Mouse (Mus musculus) testis, adult 2 months (tissue): ENCODE data around the gene Nhlrc2.
A peak's percentile ranks its signal among the peaks of the same experiment; 100 is the strongest.

ENCODE experiments used
- CTCF ChIP-seq: fragments of 200-500 bp; IDR thresholded peaks from 2 replicates; pipeline ENCODE4 v1.5.1; 2012; ENCODE audit warnings: low read depth, mild to moderate bottlenecking, inconsistent platforms, low read length, moderate library complexity; ENCODE audit not compliant: control insufficient read depth, insufficient read depth, insufficient replicate concordance
- POLR2A ChIP-seq: fragments of 200-500 bp; IDR thresholded peaks from 2 replicates; pipeline ENCODE4 v1.6.1; 2012; ENCODE audit warnings: low read depth, mild to moderate bottlenecking, inconsistent platforms, low read length, moderate library complexity; ENCODE audit not compliant: control insufficient read depth

DNA sequence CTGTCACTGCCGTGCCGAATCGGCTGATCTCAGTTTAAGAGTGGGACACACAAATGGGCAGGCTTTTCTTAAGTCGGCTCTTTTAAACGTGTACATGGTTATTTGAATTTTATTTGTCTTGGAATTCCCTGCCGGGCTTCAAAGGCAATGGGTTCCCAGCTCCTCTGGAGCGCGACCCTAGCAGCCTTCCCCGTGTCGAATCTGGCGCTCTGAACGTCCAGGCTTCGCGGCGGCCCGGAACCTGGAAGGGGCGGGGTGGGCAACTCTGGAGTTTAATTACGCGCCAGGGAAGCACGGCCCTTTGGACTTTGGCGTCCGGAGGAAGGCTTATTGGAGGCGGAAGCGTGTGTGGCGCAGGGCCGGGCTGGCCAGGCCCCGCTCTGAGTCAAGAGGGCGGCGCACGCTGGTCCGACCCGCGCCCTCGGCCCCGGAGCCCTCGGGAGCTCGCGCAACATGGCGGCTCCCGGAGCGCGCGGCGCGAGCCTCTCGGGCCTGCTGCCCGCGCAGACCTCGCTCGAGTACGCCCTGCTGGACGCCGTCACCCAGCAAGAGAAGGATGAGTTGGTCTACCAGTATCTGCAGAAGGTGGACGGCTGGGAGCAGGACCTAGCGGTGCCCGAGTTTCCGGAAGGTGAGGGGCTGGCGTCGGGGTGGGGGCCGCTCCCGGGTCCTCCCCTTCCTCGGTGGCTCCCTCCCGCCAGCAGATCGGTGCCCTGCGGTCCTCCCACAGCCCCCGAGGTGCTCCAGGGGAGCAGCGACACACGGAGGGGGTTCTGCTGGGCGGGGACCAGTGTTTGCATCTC is at the start of gene Nhlrc2:
- TF ChIP-seq POLR2A (peak; percentile 56), CTCF (no peak)
